Mouse (Mus musculus) T-helper 1 cell (primary cell): ENCODE results near the gene Disp2.

Experiments used
- in situ Hi-C: fragments of 300-600 bp; cut with MboI, MseI; formaldehyde crosslinking; loops from one replicate; pipeline ENCODE4 v1.15.1; 2025; ENCODE audit warnings: high pct_unique_total_duplicates

Gene Disp2

DNA sequence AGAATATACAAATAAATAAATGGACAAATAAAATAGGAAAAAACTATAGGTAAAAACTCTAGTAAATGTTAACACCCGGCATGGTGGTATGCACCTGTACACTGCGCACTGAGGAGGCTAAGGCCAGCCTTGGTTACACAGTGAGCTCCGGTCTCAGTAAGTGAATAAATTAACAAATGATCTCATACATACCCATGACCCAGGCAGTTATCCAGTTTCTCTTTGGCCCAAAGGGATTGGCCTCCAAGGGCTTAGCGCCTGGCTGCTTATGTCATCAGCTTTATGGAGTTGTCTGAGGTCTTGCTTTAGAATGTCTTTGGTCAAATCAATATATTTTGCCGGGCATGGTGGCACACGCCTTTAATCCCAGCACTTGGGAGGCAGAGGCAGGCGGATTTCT is 4.1 kb downstream of the Disp2 start:
- in situ Hi-C loops, result no loop called here

DNA sequence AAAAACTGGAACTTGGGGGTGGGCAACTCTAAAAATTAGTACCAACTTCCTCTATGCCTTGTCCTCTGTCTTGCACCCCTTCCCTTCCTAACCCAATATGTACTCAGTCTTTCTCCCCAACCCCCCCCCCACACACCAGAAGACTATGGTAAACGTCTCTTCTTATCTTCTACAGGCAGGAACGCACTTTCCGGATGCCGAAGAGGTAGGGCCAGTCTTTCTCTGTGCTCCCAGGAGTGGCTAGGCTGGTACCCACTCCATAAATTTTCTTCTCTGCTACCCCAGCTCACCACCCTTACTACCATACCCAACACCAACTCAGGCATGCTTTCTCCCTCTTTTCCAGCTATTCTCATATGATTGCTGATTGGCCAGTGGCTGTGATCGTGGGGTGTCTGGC is 7.0 kb downstream of the Disp2 start:
- in situ Hi-C loops, result no loop called here

DNA sequence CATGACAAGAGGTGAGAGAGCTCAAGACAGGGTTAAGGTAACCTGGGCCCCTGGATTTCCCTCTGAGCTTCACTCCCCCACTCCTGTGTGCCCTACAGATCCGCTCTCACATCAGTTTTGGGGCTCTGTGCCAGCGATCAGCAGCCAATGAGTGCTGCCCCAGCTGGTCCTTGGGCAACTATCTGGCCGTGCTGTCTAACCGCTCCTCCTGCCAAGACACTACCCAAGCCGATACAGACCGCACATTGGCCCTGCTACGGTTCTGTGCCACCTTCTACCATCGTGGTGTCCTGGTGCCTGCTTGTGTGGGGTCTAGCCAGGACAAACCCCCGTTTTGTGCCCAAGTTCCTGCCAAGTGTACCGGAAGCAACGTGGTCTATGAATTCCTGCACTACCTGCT is 10.0 kb downstream of the Disp2 start:
- in situ Hi-C loops, result no loop called here

DNA sequence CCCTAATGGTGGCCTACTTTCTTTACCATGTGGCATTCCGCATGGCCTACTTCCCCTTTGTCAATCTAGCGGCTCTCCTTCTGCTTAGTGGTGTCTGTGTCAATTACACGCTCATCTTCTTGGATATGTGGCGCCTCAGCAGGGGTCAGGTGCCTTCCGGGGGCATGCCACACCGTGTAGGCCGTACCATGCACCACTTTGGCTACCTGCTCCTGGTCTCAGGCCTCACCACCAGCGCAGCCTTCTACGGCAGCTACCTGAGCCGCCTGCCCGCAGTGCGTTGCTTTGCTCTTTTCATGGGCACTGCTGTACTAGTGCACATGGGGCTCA is 10.7 kb downstream of the Disp2 start:
- in situ Hi-C loops, result no loop called here

DNA sequence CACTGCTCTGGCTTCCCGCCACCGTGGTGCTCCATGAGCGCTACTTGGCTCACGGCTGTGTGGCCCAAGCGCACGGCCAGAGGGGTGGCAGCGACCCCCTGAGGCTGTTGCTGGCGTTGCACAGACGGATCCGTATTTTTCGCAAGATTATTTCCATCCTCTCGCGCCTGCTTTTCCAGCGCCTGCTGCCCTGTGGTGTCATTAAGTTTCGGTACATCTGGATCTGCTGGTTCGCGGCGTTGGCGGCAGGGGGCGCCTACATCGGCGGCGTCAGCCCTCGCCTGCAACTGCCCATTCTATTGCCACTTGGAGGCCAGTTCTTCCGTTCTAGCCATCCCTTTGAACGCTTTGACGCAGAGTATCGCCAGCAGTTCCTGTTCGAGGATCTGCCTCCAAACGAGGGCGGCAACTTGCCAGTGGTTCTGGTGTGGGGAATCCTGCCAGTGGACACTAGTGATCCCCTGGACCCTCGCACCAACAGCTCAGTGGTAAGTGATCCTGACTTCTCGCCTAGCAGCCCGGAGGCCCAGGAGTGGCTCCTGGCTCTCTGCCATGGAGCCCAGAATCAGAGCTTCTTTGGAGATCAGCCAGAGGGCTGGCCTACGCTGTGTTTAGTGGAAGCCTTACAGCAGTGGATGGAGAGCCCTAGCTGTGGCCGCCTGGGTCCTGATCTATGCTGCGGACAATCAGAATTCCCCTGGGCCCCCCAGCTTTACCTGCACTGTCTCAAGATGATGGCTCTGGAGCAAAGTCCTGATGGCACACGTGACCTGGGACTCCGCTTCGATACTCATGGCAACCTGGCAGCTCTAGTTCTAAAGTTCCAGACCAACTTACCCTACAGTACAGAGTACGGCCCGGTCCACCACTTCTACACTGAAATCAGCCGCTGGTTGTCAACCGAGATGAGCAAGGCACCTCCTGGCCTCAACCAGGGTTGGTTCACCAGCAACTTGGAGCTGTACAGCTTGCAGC is 11.3 kb downstream of the Disp2 start:
- in situ Hi-C loops, result no loop called here

DNA sequence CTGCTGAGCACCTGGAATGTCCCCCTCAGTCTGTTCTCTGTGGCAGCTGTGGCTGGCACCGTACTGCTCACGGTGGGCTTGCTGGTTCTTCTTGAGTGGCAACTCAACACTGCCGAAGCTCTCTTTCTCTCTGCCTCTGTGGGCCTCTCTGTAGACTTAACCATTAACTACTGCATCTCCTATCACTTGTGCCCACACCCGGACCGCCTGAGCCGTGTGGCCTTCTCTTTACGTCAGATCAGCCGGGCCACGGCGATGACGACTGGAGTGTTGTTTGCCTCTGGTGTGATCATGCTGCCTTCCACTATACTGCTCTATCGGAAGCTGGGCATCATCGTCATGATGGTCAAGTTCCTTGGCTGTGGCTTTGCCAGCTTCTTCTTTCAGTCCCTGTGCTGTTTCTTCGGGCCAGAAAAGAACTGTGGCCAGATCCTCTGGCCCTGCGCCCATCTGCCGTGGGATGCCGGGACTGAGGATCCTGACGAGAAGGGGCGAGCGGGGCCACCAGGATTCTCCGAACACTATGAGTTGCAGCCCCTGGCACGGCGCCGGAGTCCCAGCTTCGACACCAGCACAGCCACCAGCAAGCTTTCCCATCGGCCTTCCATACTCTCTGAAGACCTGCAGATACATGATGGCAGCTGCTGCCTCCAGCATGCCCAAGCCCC is 12.2 kb downstream of the Disp2 start:
- in situ Hi-C loops, result no loop called here

DNA sequence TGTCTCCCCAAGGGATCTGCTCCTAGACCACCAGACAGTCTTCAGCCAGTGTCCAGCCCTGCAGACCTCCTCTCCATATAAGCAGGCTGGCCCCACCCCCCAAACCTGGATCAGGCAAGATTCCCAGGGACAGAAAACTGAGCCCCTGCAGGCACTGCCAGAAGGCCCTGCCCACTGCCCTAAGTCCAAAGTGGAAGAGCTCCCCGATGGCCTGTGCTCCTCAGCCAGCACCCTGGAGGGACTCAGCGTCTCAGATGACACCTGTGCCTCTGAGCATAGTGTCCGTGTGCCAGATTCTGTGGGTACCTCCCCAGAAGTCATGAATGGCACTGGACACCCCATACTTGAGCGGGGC is 12.7 kb downstream of the Disp2 start:
- in situ Hi-C loops, result no loop called here

DNA sequence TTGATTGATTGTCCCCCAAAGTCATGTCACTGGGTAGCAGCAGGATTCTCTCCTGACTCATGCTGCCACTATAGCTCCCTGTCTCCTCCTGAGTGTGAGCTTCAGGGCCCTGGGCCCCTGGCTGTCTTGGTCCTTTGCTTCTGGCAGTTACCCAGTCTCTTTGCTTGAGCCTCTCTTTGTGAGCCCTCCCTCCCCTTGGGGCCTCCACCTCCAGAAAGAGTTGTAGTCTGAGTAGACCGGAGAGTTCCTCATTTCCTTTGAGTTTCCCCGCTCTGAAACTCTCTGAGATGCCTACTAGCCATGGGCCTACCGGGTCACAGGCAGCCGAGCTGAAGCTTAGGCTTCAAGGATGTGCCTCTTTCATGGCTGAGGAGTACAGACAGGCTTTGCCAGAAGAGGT is 14.1 kb downstream of the Disp2 start:
- in situ Hi-C loops, result no loop called here

DNA sequence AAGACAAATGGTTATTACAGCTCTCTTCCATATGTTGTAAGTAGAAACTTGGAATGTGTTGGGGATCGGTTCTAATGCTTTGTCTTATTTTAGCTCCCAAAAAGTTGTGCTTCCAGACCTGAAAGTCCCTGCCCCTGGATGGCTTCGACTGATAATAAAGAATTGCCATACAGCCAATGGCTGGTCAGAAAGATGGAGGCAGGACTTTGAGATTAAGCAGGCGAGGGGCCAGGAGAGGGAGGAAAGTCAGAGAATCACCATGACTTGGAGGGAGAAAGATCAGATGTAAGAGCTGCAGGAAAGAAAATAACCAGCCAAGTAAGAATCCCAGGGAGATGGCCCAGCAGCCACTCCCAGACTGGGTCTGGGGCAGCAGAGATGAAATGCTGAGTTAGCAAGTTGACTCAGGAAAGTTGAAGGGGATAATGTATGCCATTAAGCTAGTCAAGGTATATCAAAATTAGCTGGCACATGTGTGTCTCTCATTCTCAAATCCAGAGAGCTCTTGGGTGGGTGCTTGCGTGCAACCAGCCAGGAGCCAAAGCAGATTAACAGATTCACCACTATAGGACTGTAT is 23.1 kb downstream of the Disp2 start:
- in situ Hi-C loops, result no loop called here

DNA sequence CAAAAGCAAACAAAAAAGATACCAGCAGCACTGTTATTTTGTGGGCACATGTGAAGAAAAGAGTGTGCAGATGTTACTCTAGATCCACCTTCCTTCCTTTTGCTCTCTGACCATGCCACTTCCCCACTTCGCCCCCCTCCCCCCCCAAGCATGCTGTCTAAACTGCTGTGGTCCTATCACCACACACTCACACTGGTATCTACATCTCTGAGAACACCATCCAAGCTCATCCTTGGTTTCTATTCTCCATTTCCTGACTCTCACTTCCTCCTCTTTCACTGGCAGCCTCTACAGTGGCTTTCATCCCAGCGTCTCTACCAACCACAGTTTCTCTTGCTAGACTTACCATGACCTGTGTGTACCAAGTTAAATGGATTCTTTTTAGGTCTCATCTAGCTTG is 25.0 kb downstream of the Disp2 start:
- in situ Hi-C loops, result no loop called here

DNA sequence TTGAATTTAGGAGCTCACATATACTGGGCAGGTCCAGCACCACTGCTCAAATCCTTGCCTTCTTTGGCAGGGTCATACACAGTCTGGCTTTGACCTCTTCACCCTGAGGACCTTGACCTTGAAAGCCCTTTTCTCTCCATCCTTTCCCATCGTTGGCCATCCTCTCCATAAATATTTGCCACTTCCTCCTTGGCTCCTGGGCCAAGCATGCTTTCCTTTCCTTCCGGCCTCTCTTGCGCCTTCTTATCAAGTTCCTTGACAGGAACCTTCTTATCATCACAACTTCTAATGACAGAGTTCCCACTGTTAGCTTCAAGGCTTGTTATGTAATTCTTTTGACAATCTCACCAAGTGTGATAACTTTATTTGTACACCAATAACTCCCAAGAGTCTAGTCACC is 25.6 kb downstream of the Disp2 start:
- in situ Hi-C loops, result no loop called here

DNA sequence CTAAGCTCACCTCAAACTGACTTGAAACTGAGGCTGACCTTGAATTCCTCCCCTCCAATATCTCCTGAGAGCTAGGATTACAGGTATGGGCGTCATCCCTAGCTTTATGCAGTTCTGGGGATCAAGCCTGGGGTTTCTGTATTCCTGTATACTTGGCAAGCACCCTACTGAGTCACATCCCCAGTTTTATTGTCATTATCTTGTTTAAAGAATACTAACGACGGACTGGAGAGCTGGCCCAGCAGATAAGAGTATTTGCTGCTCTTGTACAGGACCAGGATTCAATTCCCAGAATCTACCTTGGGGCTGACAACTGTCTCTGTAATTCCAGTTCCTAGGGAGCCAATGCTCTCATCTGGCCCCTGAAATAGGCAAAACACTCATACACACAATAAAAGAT is 26.2 kb downstream of the Disp2 start:
- in situ Hi-C loops, result no loop called here

DNA sequence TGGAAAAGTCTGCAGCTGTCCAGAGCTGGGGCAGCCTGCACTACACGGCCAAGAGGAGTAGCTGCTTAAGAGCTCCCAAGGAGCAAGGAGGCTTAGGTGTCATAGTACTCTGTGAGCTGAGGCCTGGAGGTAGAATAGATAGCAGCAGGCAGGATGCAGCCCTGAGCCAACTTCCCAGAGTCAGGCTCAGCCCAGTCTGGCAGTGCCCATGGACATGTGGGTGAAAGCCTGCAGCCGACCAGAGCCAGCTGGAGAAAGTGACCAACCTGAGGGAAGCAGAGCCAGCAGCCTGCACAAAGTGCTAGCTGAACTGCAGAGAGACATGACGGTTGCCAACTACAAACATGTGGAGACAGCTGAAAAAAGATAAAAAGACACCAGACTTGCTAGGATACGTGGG is 27.3 kb downstream of the Disp2 start:
- in situ Hi-C loops, result no loop called here

DNA sequence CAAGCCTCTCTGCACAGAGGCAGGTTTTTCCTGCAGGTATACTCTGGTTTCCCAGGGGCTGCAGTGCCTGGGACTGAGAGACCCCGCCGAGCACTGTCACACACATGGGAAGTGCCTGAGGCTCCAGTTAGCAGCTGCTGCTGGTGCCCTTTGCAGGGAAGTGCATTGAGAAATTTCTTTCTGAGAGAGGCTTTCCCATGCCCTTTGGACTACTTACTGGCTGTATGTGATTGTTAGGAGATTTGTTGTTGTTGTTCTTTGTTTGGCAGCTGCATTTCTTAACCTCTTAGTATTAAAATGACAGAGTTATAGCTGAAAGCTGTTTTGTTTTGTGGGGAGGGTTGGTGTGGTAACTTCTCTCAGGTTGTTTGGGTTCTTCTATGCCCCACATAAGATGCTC is 31.3 kb downstream of the Disp2 start:
- in situ Hi-C loops, result no loop called here

DNA sequence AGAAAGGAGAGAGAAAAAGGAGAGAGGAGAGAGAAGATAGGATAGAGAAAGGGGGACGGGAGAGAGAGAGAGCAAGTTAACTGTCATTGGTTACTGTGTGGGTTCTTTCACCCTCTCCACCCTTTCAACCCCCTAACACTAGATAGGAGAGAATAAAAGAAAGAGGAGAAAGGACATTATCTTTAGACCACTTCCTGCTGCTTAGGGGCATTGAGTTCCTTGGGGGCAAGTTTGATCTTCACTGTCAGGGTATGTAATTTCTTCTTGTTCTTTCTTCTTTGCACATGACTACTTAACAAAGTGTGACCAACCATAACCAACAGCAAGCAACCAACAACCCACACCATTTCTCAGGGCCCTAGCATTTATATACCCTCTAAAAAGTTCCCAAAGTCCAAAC is 33.2 kb downstream of the Disp2 start:
- in situ Hi-C loops, result no loop called here

DNA sequence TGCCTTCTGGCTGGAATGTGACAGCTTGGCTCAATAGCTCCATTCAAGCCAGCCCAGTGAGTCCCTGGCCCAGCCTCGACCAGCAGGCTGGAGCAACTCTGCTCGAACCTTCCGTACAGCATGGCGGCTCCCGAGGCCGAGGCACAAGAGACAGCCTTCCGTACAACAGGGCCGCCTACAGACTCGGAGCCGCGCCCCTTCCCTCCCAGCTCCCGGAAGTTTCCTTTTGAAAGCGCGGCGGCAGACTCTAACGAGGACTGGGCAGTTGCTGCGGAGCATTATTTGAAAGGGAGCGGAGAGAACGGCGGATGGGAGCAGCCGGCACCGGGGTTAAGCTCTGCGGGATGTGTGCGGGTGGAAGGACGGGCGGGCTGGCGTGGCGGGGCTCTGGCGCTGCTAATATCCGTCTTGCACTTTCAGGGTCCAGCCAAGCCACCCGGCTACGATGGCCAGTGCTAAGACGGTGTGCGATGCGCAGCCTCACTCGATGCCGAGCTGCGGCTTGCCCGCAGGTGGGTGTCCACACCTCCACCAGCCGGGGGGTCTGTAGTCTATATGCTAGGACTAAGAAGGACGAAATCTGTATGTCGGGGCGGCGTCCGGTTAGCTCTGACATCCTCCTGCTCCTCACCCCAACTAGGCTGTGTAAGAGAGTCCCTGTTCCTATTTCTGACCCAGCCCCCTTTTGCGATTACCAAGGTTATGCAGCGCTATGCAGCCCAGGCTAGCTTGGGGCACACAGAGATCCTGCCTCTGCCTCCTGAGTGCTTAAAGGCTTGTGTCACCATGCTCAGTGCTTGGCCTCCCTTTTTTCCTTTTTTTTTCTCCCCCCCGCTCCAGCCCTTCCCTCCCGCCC is 34.7 kb downstream of the Disp2 start, which contains the start of gene Knstrn:
Knstrn (plus strand) TSS at position 23 of the 856 bp plus-strand sequence.
- in situ Hi-C loops, result no loop called here

DNA sequence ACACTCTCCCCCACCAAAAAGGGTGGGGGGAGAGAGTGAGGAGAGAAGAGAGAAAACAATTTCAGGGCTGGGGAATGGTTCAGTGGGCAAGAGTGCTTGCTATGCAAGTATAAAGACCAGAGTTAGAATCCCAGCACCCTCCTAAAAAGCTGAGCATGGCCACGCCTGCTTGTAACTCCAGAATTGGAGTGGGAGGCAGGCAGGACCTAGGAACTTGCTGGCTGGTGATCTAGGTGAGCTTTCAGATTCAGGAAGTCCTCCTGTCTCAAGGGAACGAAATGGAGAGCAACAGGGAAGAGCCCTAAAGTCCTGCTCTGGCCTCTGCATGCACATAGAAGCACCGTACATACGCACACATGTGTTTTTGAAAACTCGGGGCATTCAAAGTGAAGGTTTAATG is 43.3 kb downstream of the Disp2 start:
- in situ Hi-C loops, result no loop called here

DNA sequence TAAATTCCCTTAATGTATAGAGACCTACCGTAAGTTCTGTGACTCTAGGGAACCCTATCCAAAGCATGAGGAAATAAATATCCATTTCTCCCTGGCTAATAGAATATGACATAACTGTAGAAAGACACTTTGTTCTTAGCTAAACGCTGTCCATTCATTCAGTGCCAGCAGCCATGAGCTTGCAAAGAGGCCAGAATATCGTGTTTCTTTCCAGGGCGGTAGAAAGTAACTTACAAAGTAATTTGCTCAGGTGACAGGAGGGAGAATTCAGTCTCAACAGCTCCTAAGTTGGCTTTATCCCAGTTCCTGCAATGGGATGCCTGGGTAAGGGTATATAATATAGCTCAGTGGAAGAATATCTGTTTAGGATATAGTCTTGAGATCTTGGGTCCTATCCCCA is 44.9 kb downstream of the Disp2 start:
- in situ Hi-C loops, result no loop called here

DNA sequence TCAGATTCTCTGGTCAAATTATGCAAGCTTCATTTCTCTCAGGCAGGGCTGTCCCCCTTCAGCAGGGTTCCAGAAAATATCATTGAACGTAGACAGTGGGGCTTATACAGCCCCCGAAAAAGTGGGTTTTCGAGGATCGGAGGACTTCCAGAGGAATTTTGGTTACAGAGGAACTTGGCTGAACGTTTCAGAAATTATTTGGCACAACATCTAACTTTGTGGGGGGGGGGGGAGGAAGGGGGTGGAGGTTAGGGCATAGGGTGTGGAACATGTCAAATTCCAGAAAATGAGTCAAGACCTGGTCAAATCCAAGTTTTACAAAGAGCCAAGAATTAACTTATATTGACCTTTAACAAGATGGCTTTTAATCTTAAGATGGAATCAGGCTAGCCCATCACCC is 49.6 kb downstream of the Disp2 start:
- in situ Hi-C loops, result no loop called here

DNA sequence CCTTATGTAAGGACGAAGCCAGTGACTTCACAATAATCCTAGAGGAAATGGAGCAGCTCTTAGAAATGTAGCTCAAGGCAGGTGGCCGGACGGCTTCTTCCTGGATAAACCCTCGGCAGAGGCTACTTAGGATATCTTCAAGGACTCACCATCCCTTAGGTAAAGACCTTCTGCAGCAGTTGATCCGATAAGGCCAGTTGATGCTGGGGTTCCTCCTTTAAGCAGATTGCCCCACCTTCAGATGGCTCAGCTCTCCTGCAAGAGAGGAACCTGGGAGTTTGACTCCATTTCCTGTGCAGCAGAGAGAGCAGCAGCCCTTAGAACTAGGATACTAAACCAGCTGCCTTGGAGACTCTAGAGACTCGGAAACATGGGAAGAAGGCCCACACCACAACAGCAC is 54.5 kb downstream of the Disp2 start:
- in situ Hi-C loops, result no loop called here

DNA sequence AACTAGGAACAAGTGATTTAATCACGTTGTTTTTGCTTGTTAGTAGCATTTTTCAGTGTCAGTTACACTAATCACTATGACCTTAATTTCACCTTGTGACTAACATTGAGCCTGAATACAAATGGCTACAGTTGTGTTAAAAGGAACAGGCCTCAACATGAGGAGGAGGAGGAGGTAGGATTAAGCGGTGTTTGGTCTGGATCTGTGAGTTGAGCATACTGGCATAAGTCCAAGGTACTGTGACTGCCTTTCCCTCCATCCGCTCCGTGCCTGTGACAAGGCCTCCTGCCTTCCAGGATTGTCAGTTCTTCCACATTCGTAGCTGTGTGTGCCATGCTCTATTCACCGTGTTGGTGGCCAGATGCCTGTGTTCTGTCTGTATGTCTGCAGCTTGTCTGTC is 55.6 kb downstream of the Disp2 start:
- in situ Hi-C loops, result no loop called here

DNA sequence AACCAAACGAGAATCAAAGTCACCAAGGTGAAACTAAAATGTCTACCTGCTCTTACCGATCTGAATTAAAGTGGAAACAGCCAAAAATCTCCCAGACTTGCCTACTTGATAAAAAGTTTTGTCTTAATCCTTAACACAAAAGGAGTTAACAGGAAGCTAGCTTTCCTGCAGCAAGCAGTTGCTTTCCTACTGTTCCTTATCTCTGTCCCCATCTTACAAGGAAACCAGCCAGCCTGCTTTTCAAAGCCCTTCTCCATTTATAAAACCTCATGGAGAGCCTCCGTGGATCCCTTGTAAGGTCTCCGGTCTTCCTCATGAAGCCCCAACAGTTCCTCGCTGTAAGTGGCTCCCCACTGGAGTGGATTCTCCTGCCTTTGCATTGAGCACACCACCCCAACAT is 58.8 kb downstream of the Disp2 start:
- in situ Hi-C loops, result no loop called here
